Mouse (Mus musculus) lung, postnatal 36 days (tissue): ENCODE data around the gene Timm44.

ENCODE experiments used
- DNase-seq: peaks from one replicate; pipeline ENCODE4 v3.0.0; 2022; ENCODE audit warnings: mixed read lengths

Gene Timm44

DNA sequence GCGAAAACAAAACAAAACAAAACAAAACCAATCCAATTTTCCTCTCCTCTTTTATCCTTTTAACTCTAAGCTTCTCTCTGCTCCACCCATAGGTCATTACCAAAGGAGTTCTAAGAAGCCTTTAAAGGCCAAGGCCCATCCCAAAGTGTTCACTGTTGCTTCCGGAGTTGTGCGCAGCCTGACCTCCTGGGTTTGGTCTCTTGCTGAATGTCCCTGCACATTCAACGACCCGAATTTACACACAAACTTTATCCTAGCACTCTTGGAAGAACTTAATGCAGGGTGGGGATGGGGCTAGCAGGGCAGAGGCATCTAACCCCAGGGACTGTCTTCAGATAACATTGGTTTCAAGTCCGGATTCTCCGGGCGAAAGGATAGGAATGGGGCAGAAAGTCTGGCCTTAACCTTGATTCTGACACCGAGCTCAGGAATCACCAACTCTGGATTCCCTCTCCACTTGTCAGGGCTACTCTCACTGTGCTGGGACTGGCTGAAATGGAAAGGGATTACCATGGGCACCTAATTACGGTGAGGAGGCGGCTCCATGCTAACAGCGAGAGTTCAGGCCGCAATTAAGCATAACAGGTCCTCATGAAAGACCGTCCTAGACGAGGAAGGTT is 37.8 kb downstream of the Timm44 start:
- peak; percentile 35 for DNase-seq

- DNase-seq, result peak; percentile 74
These were observed 44.9 kb downstream of the Timm44 start for GRCm38 (mm10) chr8:4230612-4231351.

- DNase-seq, result no peak
These were observed 45.9 kb downstream of the Timm44 start for GRCm38 (mm10) chr8:4229784-4230183.

DNA sequence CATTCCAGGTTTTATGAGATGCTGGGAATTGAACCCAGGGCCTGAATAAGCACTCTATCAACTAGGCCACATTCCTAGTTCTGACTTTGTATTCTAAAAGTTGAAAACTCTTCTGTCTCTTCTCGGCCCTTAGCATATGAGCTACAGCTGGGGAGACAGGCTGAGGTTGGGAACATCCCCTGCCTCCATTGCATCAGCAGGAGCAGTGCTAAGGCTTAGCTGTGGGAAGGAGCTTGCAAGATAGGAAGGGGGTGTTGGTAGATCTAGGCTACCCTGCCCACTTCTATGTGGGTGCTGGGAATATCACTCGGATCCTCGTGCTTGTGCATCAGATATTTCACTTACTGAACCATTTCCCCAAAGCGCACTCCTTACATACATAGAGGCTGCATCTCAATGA is 47.8 kb downstream of the Timm44 start:
- DNase-seq, result no peak

- DNase-seq, result peak; percentile 54
These were observed 48.9 kb downstream of the Timm44 start, which contains the start of gene Lrrc8e for GRCm38 (mm10) chr8:4226739-4227347. TSS of gene Lrrc8e (plus strand) at chr8:4226827.

GRCm38 (mm10) chr8:4226323-4226722 is 49.4 kb downstream of the Timm44 start:
- DNase-seq, result no peak

DNA sequence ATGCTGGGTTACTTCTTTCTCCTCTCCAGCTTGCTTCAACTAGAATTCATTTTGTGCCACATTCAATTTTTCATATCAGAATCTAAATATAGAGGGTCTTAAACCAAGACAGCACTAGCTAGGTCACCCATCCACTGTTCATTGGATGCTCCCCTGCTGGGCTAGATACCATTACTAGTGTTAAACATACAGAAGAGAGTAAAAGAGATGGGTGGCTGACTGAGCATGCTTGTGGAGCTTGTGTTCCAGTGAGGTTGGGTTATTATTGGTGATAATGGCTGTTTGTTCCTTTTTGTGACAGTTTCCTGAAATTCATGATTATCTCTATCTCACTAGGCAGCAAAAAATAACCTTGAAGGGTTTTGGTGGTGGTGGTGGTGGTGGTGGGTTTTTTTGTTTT is 53.7 kb downstream of the Timm44 start:
- DNase-seq, result no peak

- DNase-seq, result no peak
These were observed 56.1 kb downstream of the Timm44 start for GRCm38 (mm10) chr8:4219617-4220016.

- peak; percentile 34 for DNase-seq
These were observed 58.7 kb downstream of the Timm44 start, which contains the start of gene Prr36 for GRCm38 (mm10) chr8:4216791-4217621. TSS of gene Prr36 (minus strand) at chr8:4217459.

GRCm38 (mm10) chr8:4216296-4216695 is 59.4 kb downstream of the Timm44 start:
- DNase-seq, result no peak

- peak; percentile 90 for DNase-seq
These were observed 61.4 kb downstream of the Timm44 start for GRCm38 (mm10) chr8:4214006-4214980.

DNA sequence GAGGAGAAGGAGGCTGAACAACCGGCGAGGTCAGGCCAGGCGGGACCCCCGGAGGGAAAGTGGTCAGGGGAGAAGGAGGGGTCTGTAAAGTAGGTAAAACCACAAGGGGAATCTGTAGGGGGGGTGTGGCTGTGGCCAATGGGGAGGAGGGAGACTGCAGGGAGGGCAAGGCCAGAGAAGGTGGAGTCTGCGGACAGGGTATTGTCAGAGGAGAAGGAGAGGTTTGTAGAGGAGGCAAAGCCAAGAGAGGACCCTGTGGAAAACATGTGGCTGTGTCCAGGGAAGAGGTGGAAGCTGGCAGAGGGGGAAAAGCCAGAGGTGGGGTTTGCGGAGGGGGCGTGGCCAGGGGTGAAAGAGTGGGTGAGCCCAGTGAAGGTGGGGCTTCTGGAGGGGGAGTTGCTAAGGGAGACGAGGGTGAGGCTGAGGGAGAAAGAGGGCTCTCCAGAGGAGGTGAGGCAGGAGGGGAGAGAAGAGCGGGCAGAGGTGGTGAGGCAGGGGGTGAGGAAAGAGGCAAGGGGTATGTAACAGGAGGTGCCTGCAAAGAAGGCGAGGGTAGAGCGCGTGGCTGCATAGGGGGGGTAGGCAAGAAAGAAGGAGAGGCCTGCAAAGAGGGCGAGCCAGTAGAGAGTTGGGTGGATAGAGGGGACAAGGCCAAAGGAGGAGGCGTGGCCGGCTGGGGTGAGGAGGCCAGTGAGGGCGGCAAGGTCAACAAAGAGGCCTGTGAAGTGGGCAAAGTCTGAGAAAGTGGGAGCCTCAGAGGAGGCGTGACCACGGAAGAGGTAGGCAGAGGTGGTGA is 62.3 kb downstream of the Timm44 start:
- peak; percentile 81 for DNase-seq

DNA sequence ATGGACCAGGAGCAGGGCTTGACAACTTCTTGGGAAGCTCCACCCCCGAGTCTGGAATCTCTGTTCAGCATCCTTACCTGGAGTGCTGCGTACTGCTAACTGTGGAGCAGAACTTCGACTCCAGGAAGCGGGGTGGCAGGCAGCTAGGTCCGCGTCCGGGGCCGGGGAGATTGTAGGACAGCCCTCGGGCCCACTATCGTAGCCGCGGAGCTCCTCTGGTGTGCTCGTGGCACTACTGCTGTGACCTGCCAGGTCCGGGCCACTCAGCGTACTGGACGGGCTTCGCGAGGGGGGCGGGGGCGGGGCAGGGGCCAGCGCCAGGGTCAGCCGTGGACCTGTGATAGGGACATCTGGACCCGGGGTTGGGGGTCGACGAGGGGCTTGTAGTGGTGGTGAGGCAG is 62.9 kb downstream of the Timm44 start:
- peak; percentile 35 for DNase-seq

GRCm38 (mm10) chr8:4211097-4211496 is 64.6 kb downstream of the Timm44 start:
- no peak for DNase-seq
